Mouse (Mus musculus) olfactory bulb, adult 2 months (tissue): ENCODE results near the gene Rasgef1a.

Source experiments
- CTCF ChIP-seq: fragments of 200-500 bp; IDR thresholded peaks from 2 replicates; pipeline ENCODE4 v1.5.1; 2012; ENCODE audit warnings: low read depth, mild to moderate bottlenecking, low read length, moderate library complexity; ENCODE audit not compliant: insufficient read depth
- POLR2A ChIP-seq: fragments of 200-500 bp; IDR thresholded peaks from 2 replicates; pipeline ENCODE4 v1.6.1; 2012; ENCODE audit warnings: mild to moderate bottlenecking, low read depth, low read length, moderate library complexity; ENCODE audit not compliant: insufficient read depth

DNA sequence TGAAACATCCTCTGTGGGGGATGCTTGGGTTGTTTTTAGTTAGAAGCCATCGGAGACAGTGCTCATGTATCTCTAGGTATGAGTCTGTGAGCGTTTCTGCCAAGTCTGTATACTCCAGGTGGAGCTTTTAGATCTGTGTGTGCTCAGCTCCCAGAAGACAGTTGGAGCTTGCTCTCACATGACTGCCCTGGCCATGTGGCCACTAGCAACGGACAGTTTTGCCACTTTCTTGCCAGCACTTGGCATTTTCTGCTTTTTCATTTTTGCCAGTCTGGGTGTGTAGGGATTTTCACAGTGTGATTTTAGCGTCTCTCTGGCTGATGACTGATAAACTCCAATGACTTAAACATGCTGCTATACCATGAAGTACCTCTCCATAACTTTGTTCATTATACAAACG is 52.0 kb downstream of the Rasgef1a start:
- TF ChIP-seq CTCF (no peak), POLR2A (no peak)
